Comparison of ENCODE assay signal across 24 mouse cellular contexts in genomic region chr11:95320010-95320409, GRCm38 (mm10). TPM values are rescaled to one million over a fixed set of nuclear protein-coding genes. Genes with fewer than 3 reads are reported as not detected.
A peak's percentile ranks its signal among the peaks of the same experiment; 100 is the strongest.
DNase-seq lines count a peak whose midpoint lies in the region; ATAC-seq and TF ChIP-seq lines count a peak whose summit lies in the region.
"Had no signal": no experiment of that assay in that cellular context is flagged by ENCODE, and none has a peak within 500 bp of the region (broad histone marks: within the 10 kb centered on the region; RNA-seq: fewer than 3 reads in every experiment).

No protein-coding gene starts in this region.

- H3K4me2 ChIP-seq in heart, embryonic 12.5 days: no peak overlapping the region
- H3K4me2 ChIP-seq in liver, embryonic 16.5 days (ENCODE audit: low read depth, low read length): peak overlapping the region; percentile 46
- H3K4me2 ChIP-seq: embryonic facial prominence, embryonic 13.5 days had no signal

- no peak overlapping the region for H3K4me3 ChIP-seq in heart, embryonic 12.5 days
- no peak overlapping the region for H3K4me3 ChIP-seq in liver, embryonic 16.5 days (ENCODE audit: low read depth, low read length)
- no peak overlapping the region for H3K4me3 ChIP-seq in cerebellum, adult 2 months (replicated peaks; ENCODE audit: insufficient read depth, low read depth, low read length)
- H3K4me3 ChIP-seq: embryonic facial prominence, embryonic 13.5 days; forebrain, embryonic 10.5 days; heart, adult 2 months; layer of hippocampus, adult 2 months had no signal

- H3K27me3 ChIP-seq in heart, embryonic 12.5 days (replicated peaks): no peaks in the 10 kb centered on the region
- no peaks in the 10 kb centered on the region for H3K27me3 ChIP-seq in liver, embryonic 16.5 days (ENCODE audit: control insufficient read depth, insufficient read depth, low read depth, low read length)
- no peaks in the 10 kb centered on the region for H3K27me3 ChIP-seq in cerebellum, adult 2 months (ENCODE audit: control insufficient read depth, insufficient read depth, low read length)
- H3K27me3 ChIP-seq: embryonic facial prominence, embryonic 13.5 days had no signal

- intact Hi-C loops in heart, postnatal 14 days (cut with DNase I): loop anchor here (5.0 kb wide), 1 partner anchor 47 kb away; no protein-coding TSS in a partner anchor

- no peaks in the 10 kb centered on the region for H3K36me3 ChIP-seq in heart, embryonic 12.5 days
- no peaks in the 10 kb centered on the region for H3K36me3 ChIP-seq in liver, embryonic 16.5 days (ENCODE audit: control insufficient read depth, insufficient read depth)
- H3K36me3 ChIP-seq: embryonic facial prominence, embryonic 13.5 days; forebrain, embryonic 10.5 days; G1E had no signal

- WGBS in heart, embryonic 12.5 days: 71% methylated on average over 1 of the region's 1 CpGs
- WGBS in liver, embryonic 16.5 days (ENCODE audit: insufficient replicate concordance): 19% methylated on average over 1 of the region's 1 CpGs
- WGBS in cerebellum, adult 2 months: 100% methylated on average over 1 of the region's 1 CpGs

- no peak for DNase-seq in heart, postnatal 14 days
- DNase-seq in spleen, postnatal 4 days (ENCODE audit: low spot score in 2 of 2): peak; percentile 71 to 73
- DNase-seq in embryo, embryonic 10 days (ENCODE audit: low spot score): no peak
- no peak for DNase-seq in lung, postnatal 4 days
- DNase-seq in cerebellum, adult 2 months: no peak
- DNase-seq: adrenal gland, postnatal 25 days; cerebellum, adult 9-10 months; heart, adult 2 months; kidney, adult 18-20 months; kidney, postnatal 10 days; left cerebral cortex, postnatal 4 days; retina, postnatal 1 day; right cerebral cortex, postnatal 4 days had no signal

- 0 out of 2 replicates have a peak, but pooled peaks have one; percentile 61 for ATAC-seq in heart, embryonic 12.5 days (ENCODE audit: insufficient number of reproducible peaks, low FRiP score)
- ATAC-seq in erythroid progenitor cell, adult 5-6 weeks (replicated peaks; ENCODE audit: low FRiP score, poor library complexity, severe bottlenecking): peak; percentile 93
- peak; percentile 93 for ATAC-seq in liver, embryonic 16.5 days (ENCODE audit: low read depth)

- no peaks in the 10 kb centered on the region for H3K9me3 ChIP-seq in heart, embryonic 12.5 days (replicated peaks)
- no peaks in the 10 kb centered on the region for H3K9me3 ChIP-seq in liver, embryonic 16.5 days (replicated peaks; ENCODE audit: control insufficient read depth, low read length)
- H3K9me3 ChIP-seq: embryonic facial prominence, embryonic 13.5 days; forebrain, embryonic 10.5 days; G1E had no signal

- H3K9ac ChIP-seq in heart, embryonic 12.5 days: no peak overlapping the region
- no peak overlapping the region for H3K9ac ChIP-seq in liver, embryonic 16.5 days (ENCODE audit: low read depth, low read length)
- H3K9ac ChIP-seq: embryonic facial prominence, embryonic 13.5 days had no signal

- TF ChIP-seq CTCF in cerebellum, adult 2 months (IDR thresholded peaks at IDR 0.05; ENCODE audit: borderline replicate concordance, insufficient read depth, low read depth, low read length): no peak

- TF ChIP-seq POLR2A in cerebellum, adult 2 months (IDR thresholded peaks at IDR 0.05; ENCODE audit: borderline replicate concordance, insufficient read depth, low read length): no peak

- peaks cover 4% of the 10 kb centered on the region; the same call in 1 of the 2 replicates for H3K4me1 ChIP-seq in heart, embryonic 12.5 days (replicated peaks)
- peaks cover 26% of the 10 kb centered on the region for H3K4me1 ChIP-seq in liver, embryonic 16.5 days (ENCODE audit: control insufficient read depth, low read depth, low read length)
- H3K4me1 ChIP-seq in cerebellum, adult 2 months (ENCODE audit: control insufficient read depth, insufficient read depth, low read length): no peaks in the 10 kb centered on the region

- H3K27ac ChIP-seq in heart, embryonic 12.5 days (ENCODE audit: poor library complexity, severe bottlenecking): no peak overlapping the region
- H3K27ac ChIP-seq in liver, embryonic 16.5 days (ENCODE audit: low read length): peak overlapping the region; percentile 68
- H3K27ac ChIP-seq in cerebellum, adult 2 months (ENCODE audit: insufficient read depth, low read length): no peak overlapping the region
- H3K27ac ChIP-seq: embryonic facial prominence, embryonic 13.5 days; forebrain, embryonic 10.5 days; heart, adult 2 months; layer of hippocampus, adult 2 months had no signal

RNA-seq across cellular contexts. Expression of gene Kat7, which starts 10.0 kb away (rescaled TPM):
- 56.0 and 58.3 TPM in 2 replicates for polyA plus RNA-seq in heart, embryonic 12.5 days (2016; fragmentation: Nextera tagmentation; extraction: Ambion mirVana)
- 10 to 100 TPM; 30.6 to 32.2 TPM for total RNA-seq in heart, postnatal 14 days (2021)
- total RNA-seq in erythroid progenitor cell, adult 5-6 weeks (2015; ENCODE audit: low replicate concordance): 94.3 and 127 TPM in 2 replicates
- 72.6 and 81.2 TPM in 2 replicates for total RNA-seq in erythroid progenitor cell, adult 5-6 weeks (2017; ENCODE audit: low replicate concordance)
- polyA plus RNA-seq in liver, embryonic 16.5 days (2015; fragmentation: Nextera tagmentation; extraction: Ambion mirVana): 29.4 and 31.2 TPM in 2 replicates
- 68.5 and 68.9 TPM in 2 replicates for polyA plus RNA-seq in cerebellum, adult 2 months (2012; rRNA removed)

RNA-seq across cellular contexts. Expression of gene Fam117a, which starts 16.8 kb away (rescaled TPM):
- polyA plus RNA-seq in heart, embryonic 12.5 days (2016; fragmentation: Nextera tagmentation; extraction: Ambion mirVana): 12.9 and 13.9 TPM in 2 replicates
- 10 to 100 TPM; 11.3 to 14.0 TPM for total RNA-seq in heart, postnatal 14 days (2021)
- 340 and 347 TPM in 2 replicates for total RNA-seq in erythroid progenitor cell, adult 5-6 weeks (2015; ENCODE audit: low replicate concordance)
- 282 and 287 TPM in 2 replicates for total RNA-seq in erythroid progenitor cell, adult 5-6 weeks (2017; ENCODE audit: low replicate concordance)
- polyA plus RNA-seq in liver, embryonic 16.5 days (2015; fragmentation: Nextera tagmentation; extraction: Ambion mirVana): 73.5 and 81.3 TPM in 2 replicates
- polyA plus RNA-seq in cerebellum, adult 2 months (2012; rRNA removed): 14.3 and 17.4 TPM in 2 replicates

RNA-seq across cellular contexts. Expression of gene Tac4, which starts 58.7 kb away (rescaled TPM):
- polyA plus RNA-seq in heart, embryonic 12.5 days (2016; fragmentation: Nextera tagmentation; extraction: Ambion mirVana): not detected in 2 replicates
- not detected for total RNA-seq in heart, postnatal 14 days (2021)
- total RNA-seq in erythroid progenitor cell, adult 5-6 weeks (2015; ENCODE audit: low replicate concordance): not detected in 2 replicates
- total RNA-seq in erythroid progenitor cell, adult 5-6 weeks (2017; ENCODE audit: low replicate concordance): not detected in 2 replicates
- polyA plus RNA-seq in liver, embryonic 16.5 days (2015; fragmentation: Nextera tagmentation; extraction: Ambion mirVana): not detected in 2 replicates
- 0.26 and 0.55 TPM in 2 replicates for polyA plus RNA-seq in cerebellum, adult 2 months (2012; rRNA removed)
- total RNA-seq: adrenal gland, postnatal 25 days; gastrocnemius, adult 8-10 months; heart, adult 2 months; layer of hippocampus, adult 2 months; left cerebral cortex, postnatal 4 days; liver, adult 2 months had no signal
- polyA plus RNA-seq: embryonic facial prominence, embryonic 13.5 days; forebrain, embryonic 10.5 days; G1E; heart, embryonic 16.5 days; liver, adult 2 months; stomach, embryonic 14.5 days had no signal

Comparison
In these comparisons a context has a peak if more than half of its experiments do, and no peak if none do; other contexts are left out.
1. DNase-seq: peak in spleen, postnatal 4 days (2 of 2); none in heart, postnatal 14 days (0 of 2), embryo, embryonic 10 days (single experiment), lung, postnatal 4 days (0 of 2) and cerebellum, adult 2 months (0 of 2).
2. Peak in every context shown above with its lines, with median percentiles within 50 percentile points of each other: ATAC-seq.